Mouse (Mus musculus): ENCODE data around the gene Sirt7. TPM values are rescaled to one million over a fixed set of nuclear protein-coding genes. Genes with fewer than 3 reads are reported as not detected.

The Sirt7 gene
- total RNA-seq, 1 experiment from 2014 or later = 52.4 TPM

Other genes starting within 250 kb of the Sirt7 start
- 9.9 and 20.1 TPM in 2 replicates for gene Faap100, start 246.5 kb downstream of the Sirt7 start, total RNA-seq (2017)
- 30.3 and 43.1 TPM in 2 replicates for gene Nploc4, start 187.5 kb downstream of the Sirt7 start, total RNA-seq (2017)
- not detected in 2 replicates for gene Tspan10, start 182.6 kb downstream of the Sirt7 start, total RNA-seq (2017)
- gene Pde6g, start 171.7 kb downstream of the Sirt7 start, total RNA-seq (2017) = not detected in 2 replicates
- gene Oxld1, start 167.2 kb downstream of the Sirt7 start, total RNA-seq (2017) = 10.2 and 12.0 TPM in 2 replicates
- 58.3 and 96.4 TPM in 2 replicates for gene Ccdc137, start 167.1 kb downstream of the Sirt7 start, total RNA-seq (2017)
- gene Arl16, start 157.6 kb downstream of the Sirt7 start, total RNA-seq (2017) = 12.8 and 24.0 TPM in 2 replicates
- gene Mrpl12, start 140.6 kb downstream of the Sirt7 start, total RNA-seq (2017) = 63.4 and 112 TPM in 2 replicates
- gene Slc25a10, start 133.4 kb downstream of the Sirt7 start, total RNA-seq (2017) = 10.8 and 11.4 TPM in 2 replicates
- gene Gcgr, start 94.5 kb downstream of the Sirt7 start, total RNA-seq (2017) = not detected in 2 replicates
- 11.6 and 21.4 TPM in 2 replicates for gene Mcrip1, start 75.5 kb downstream of the Sirt7 start, total RNA-seq (2017)
- not detected in 2 replicates for gene Ppp1r27, start 74.1 kb downstream of the Sirt7 start, total RNA-seq (2017)
- gene P4hb, start 52.0 kb downstream of the Sirt7 start, total RNA-seq (2017) = 384 and 534 TPM in 2 replicates
- 110 and 120 TPM in 2 replicates for gene Arhgdia, start 43.6 kb downstream of the Sirt7 start, total RNA-seq (2017)
- 110 and 227 TPM in 2 replicates for gene Alyref, start 26.9 kb downstream of the Sirt7 start, total RNA-seq (2017)
- 18.1 and 32.6 TPM in 2 replicates for gene Anapc11, start 26.8 kb downstream of the Sirt7 start, total RNA-seq (2017)
- not detected in 2 replicates for gene Npb, start 16.8 kb downstream of the Sirt7 start, total RNA-seq (2017)
- 38.6 and 41.7 TPM in 2 replicates for gene Pcyt2, start 7.3 kb downstream of the Sirt7 start, total RNA-seq (2017)
- 18.1 and 33.2 TPM in 2 replicates for gene Mafg, start 8.4 kb upstream of the Sirt7 start, total RNA-seq (2017)
- gene Pycr1, start 18.5 kb upstream of the Sirt7 start, total RNA-seq (2017) = 0.88 and 2.1 TPM in 2 replicates
- gene Myadml2, start 22.9 kb upstream of the Sirt7 start, total RNA-seq (2017) = 0.94 TPM in 1 of 2 replicates, not detected in the other
- gene Notum, start 35.9 kb upstream of the Sirt7 start, total RNA-seq (2017) = not detected in 2 replicates
- gene Aspscr1, start 47.7 kb upstream of the Sirt7 start, total RNA-seq (2017) = 37.1 and 48.8 TPM in 2 replicates
- 58.2 and 91.7 TPM in 2 replicates for gene Cenpx, start 88.5 kb upstream of the Sirt7 start, total RNA-seq (2017)
- 34.2 and 34.5 TPM in 2 replicates for gene Lrrc45, start 88.7 kb upstream of the Sirt7 start, total RNA-seq (2017)
- not detected in 2 replicates for gene Rac3, start 96.2 kb upstream of the Sirt7 start, total RNA-seq (2017)
- 12.5 and 21.0 TPM in 2 replicates for gene Dcxr, start 102.0 kb upstream of the Sirt7 start, total RNA-seq (2017)
- not detected in 2 replicates for gene Cbr2, start 106.9 kb upstream of the Sirt7 start, total RNA-seq (2017)
- 10.3 and 10.5 TPM in 2 replicates for gene Hmga1b, start 137.6 kb upstream of the Sirt7 start, total RNA-seq (2017)
- gene Rfng, start 159.0 kb upstream of the Sirt7 start, total RNA-seq (2017) = 2.6 and 4.0 TPM in 2 replicates
- gene Gps1, start 159.0 kb upstream of the Sirt7 start, total RNA-seq (2017) = 58.1 and 67.2 TPM in 2 replicates
- gene Dus1l, start 171.2 kb upstream of the Sirt7 start, total RNA-seq (2017) = 28.9 and 38.7 TPM in 2 replicates
- 26.1 and 46.4 TPM in 2 replicates for gene Fasn, start 199.3 kb upstream of the Sirt7 start, total RNA-seq (2017)

Measured in hematopoietic stem cell, adult 5-6 weeks (primary cell).